Mouse (Mus musculus): ENCODE results near the gene Popdc3. TPM values are rescaled to one million over a fixed set of nuclear protein-coding genes. Genes with fewer than 3 reads are reported as not detected.
"Not testable (repeated sequence)": the region's sequence is repeated elsewhere in the genome, so short reads cannot be mapped to it uniquely, and the experiment has no call there.

Popdc3 gene
- 1.7 and 2.6 TPM in 2 replicates for polyA plus RNA-seq (2015; fragmentation: Nextera tagmentation; extraction: Ambion mirVana)

DNA sequence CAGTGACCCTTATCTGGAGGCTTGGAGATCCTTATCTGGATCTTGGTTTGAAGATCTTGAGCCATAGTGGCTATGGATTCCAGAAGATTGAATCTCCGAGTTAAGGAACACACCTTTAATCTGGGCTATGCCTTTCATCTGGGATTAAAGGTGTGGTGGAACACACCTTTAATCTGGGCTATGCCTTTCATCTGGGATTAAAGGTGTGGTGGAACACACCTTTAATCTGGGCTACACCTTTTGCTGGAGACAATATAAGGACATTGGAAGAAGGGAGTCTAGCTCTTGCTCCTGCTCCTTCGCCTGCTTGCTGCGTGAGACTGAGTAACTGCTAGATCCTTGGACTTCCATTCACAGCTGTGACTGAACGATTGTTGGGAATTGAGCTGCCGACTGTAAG is at the start of gene Popdc3:
Gene Popdc3, plus strand, starts transcription at position 301 of the 400 bp plus-strand sequence.
- not testable (repeated sequence) for ATAC-seq (ENCODE audit: low FRiP score, low read depth)

DNA sequence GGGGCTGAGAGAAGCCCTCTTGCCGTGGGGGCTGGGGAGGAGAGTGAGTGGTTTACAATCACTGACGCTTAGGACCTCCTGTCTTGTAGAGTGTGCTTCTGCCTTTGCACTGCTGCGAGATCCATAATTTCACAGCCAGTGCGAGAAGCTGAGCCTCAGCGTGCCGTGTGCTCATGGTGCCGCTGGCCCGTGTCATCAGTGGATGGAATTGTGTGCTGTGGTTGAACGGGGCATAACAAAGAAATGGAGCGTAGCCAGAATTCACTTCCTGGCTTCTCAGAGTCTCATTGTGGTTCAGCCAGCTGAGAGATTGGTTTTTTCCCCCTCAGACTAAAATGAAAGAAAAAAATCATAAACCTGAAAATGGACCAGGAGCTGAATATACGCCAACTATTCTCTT is 48.8 kb upstream of the Popdc3 start:
- H3K9me3 ChIP-seq = no peaks in the 10 kb centered on the region
- 73% methylated on average over 11 of the region's 11 CpGs for WGBS

More for the DNA sequence above, at the start of gene Popdc3:
- H3K9me3 ChIP-seq; H3K27me3 ChIP-seq; H3K4me3 ChIP-seq; H3K9ac ChIP-seq; H3K4me1 ChIP-seq; H3K27ac ChIP-seq; H3K4me2 ChIP-seq (replicated peaks); H3K36me3 ChIP-seq: not testable (repeated sequence)
- 100% methylated on average over 1 of the region's 5 CpGs for WGBS

DNA sequence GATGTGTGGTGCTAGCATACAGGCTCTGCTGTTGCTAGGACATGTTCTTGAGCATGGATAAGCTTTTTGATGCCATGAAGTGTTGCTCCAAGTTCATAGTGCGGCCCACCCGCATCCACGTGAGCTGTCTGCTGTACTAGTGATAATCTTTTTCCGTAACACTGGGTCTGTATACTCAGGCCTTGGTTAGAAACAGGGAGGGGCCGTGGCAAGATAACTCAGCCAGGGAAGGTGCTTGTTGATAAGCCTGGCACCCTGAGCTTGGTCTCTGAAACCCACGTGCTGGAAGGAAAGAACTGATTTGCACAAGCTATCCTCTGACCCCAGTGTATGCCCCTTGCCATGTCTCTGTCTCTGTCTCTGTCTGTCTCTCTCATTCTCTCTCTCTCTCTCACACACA is 47.9 kb upstream of the Popdc3 start:
- 89% methylated on average over 6 of the region's 6 CpGs for WGBS

More for the DNA sequence above, 48.8 kb upstream of the Popdc3 start:
- no peak for ATAC-seq (ENCODE audit: low FRiP score, low read depth)
- Histone ChIP-seq H3K9ac (no peak overlapping the region), H3K4me3 (no peak overlapping the region), H3K4me1 (peaks cover 4% of the 10 kb centered on the region; the same call in 1 of the 2 replicates), H3K27me3 (no peaks in the 10 kb centered on the region), H3K4me2 (replicated peaks) (no peak overlapping the region), H3K27ac (0 out of 2 replicates have a peak overlapping the region, but pooled peaks have one; percentile 15), H3K36me3 (peaks cover 65% of the 10 kb centered on the region)

DNA sequence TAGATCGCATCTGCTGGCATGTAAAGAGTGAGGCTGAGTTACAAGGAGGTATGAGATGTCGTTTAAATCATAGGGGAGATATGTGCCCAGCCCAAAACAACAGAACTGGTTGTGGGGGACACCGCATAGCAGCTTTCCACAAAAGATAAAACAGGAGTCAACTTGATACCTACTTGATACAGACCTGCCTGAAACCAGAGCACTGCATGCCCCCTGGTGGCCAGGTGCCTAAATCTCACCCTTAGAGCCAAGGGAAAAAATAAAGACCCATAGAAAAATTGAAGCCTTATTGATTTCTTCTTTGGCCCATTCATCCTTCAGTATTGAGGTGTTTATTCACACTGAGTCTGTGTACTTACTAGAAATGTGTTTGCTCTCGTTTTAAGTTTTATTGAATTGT is 45.5 kb upstream of the Popdc3 start:
- WGBS = 71% methylated on average over 4 of the region's 4 CpGs
- Histone ChIP-seq H3K9ac (no peak overlapping the region), H3K27ac (no peak overlapping the region), H3K4me1 (peaks cover 6% of the 10 kb centered on the region; the same call in 1 of the 2 replicates), H3K27me3 (0 out of 2 replicates have a peak, but pooled peaks cover 3% of the 10 kb centered on the region), H3K4me3 (no peak overlapping the region), H3K36me3 (peaks cover 62% of the 10 kb centered on the region), H3K9me3 (peaks cover 6% of the 10 kb centered on the region; the same call in 1 of the 2 replicates), H3K4me2 (replicated peaks) (no peak overlapping the region)
- ATAC-seq (ENCODE audit: low FRiP score, low read depth) = no peak

More for the DNA sequence above, 47.9 kb upstream of the Popdc3 start:
- Histone ChIP-seq H3K4me2 (replicated peaks) (no peak overlapping the region), H3K9me3 (peaks cover 2% of the 10 kb centered on the region; the same call in 1 of the 2 replicates), H3K9ac (no peak overlapping the region), H3K4me1 (peaks cover 4% of the 10 kb centered on the region; the same call in 1 of the 2 replicates), H3K27me3 (no peaks in the 10 kb centered on the region), H3K36me3 (peaks cover 70% of the 10 kb centered on the region), H3K27ac (no peak overlapping the region), H3K4me3 (no peak overlapping the region)
- no peak for ATAC-seq (ENCODE audit: low FRiP score, low read depth)

DNA sequence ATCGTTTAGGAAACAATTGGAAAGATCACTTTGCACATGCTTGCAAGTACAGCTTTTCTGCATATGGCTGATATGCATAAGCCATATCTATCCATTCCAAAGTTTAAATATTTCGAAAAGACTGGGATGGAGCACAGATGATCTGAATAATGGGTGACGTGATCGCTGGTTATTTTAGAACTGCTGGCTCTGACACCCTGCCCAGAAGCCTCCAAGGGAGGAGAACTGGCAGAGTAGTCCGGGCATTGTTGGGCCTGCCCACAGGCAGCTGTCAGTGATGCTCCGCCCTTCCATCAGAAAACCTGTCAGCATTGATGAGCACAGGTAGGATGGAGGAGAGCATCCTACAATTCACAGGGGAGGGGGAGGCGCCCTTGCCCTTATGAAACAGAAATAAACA is 41.1 kb upstream of the Popdc3 start:
- no peak for ATAC-seq (ENCODE audit: low FRiP score, low read depth)

DNA sequence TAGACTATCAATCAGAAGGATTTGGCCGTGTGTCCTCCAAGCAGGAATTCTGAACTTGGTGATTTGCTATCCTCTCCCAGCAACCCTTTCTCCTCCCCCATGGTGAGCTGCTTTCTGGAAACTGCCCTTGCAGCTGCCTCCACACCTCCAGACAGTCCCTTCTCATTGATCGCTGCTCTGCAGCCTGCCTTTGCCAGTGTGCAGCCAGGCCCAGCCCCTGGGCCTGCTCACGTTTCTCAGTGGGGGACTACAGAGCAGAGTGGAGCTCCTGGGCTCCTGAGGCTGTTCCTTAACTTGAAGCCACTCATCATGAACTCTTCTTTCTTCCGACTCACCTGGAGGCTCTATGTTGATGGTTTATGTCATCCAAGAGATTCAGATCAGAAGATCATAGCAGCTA is 38.0 kb upstream of the Popdc3 start:
- peaks cover 5% of the 10 kb centered on the region; the same call in 1 of the 2 replicates for H3K9me3 ChIP-seq
- peaks cover 15% of the 10 kb centered on the region for H3K36me3 ChIP-seq
- peaks cover 50% of the 10 kb centered on the region for H3K4me1 ChIP-seq
- peaks cover 34% of the 10 kb centered on the region for H3K27me3 ChIP-seq
- WGBS = 20% methylated on average over 4 of the region's 4 CpGs
- no peak overlapping the region for H3K4me3 ChIP-seq
- no peak overlapping the region for H3K4me2 ChIP-seq (replicated peaks)
- peak overlapping the region; percentile 24 for H3K27ac ChIP-seq
- H3K9ac ChIP-seq = no peak overlapping the region
- peak; percentile 54; the same call in 1 of the 2 replicates for ATAC-seq (ENCODE audit: low FRiP score, low read depth)

More for the DNA sequence above, 41.1 kb upstream of the Popdc3 start:
- H3K4me1 ChIP-seq = peaks cover 43% of the 10 kb centered on the region
- peaks cover 6% of the 10 kb centered on the region; the same call in 1 of the 2 replicates for H3K9me3 ChIP-seq
- 86% methylated on average over 7 of the region's 7 CpGs for WGBS
- no peak overlapping the region for H3K27ac ChIP-seq
- H3K36me3 ChIP-seq = peaks cover 29% of the 10 kb centered on the region
- H3K9ac ChIP-seq = no peak overlapping the region
- no peak overlapping the region for H3K4me2 ChIP-seq (replicated peaks)
- H3K27me3 ChIP-seq = peaks cover 14% of the 10 kb centered on the region; the same call in 1 of the 2 replicates
- H3K4me3 ChIP-seq = no peak overlapping the region

DNA sequence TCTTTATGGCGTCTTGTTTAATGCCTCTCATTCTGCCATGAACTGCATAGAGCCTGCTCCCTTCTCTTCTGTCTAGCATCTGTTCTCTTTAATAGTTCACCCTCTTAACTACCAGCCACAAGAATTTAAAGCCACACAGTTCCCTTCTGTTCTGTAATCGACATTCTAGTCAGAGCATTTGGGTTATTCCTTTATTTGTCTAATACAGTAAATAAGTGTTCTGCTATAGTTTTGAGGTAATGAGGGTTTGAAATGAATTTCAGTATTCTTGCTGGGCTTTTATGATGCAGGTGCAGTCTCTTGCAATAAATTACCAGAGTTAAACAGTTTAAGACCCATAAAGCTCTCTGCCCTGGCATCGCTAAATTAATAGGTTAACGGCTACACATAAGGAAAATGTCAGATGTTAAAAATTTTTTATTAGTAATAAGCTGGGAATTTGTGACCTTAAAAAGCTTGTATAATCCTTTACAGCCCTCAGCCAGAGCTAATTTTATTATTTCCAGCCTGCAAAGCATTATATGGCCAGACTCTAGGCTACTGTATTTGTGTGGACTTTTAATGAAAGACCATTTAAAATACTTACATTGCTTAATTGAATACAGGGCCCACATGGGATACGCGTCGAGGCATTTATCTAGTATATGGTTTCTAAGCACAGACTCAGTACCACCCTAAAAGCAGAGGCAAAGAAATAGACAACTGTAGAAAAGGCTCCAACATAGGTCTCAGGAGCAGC is 37.3 kb upstream of the Popdc3 start:
- H3K4me1 ChIP-seq = peaks cover 50% of the 10 kb centered on the region
- H3K4me3 ChIP-seq = no peak overlapping the region
- H3K9me3 ChIP-seq = no peaks in the 10 kb centered on the region
- H3K9ac ChIP-seq = no peak overlapping the region
- H3K27ac ChIP-seq = peak overlapping the region; percentile 22; the same call in 1 of the 2 replicates
- H3K27me3 ChIP-seq = peaks cover 34% of the 10 kb centered on the region
- H3K36me3 ChIP-seq = peaks cover 8% of the 10 kb centered on the region
- WGBS = 19% methylated on average over 7 of the region's 7 CpGs
- no peak overlapping the region for H3K4me2 ChIP-seq (replicated peaks)
- ATAC-seq (ENCODE audit: low FRiP score, low read depth) = peak; percentile 79

DNA sequence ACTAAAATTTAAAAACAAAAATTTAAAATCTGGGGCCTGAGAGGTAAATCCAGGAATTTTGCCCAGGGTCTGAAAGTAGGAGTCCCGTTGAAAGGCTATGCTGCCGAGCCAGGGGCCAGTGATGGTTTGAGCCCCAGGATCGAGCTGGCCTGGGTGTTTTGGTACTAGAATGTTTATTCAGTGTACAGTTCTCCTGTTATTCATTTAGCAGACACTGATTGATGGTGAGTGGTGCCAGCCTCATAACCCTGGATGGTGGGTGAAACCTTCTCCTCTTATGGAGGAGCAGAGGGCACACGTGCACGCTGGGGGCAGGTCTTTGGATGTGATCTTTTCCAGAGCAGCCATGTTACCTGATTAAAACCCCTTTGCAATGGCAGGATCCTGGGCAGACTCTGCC is 35.5 kb upstream of the Popdc3 start:
- Histone ChIP-seq H3K27ac (no peak overlapping the region), H3K27me3 (peaks cover 31% of the 10 kb centered on the region), H3K4me1 (peaks cover 54% of the 10 kb centered on the region), H3K9ac (no peak overlapping the region), H3K36me3 (no peaks in the 10 kb centered on the region; the same call in 1 of the 2 replicates), H3K4me3 (no peak overlapping the region), H3K9me3 (no peaks in the 10 kb centered on the region), H3K4me2 (replicated peaks) (no peak overlapping the region)
- no peak for ATAC-seq (ENCODE audit: low FRiP score, low read depth)
- 69% methylated on average over 5 of the region's 5 CpGs for WGBS

DNA sequence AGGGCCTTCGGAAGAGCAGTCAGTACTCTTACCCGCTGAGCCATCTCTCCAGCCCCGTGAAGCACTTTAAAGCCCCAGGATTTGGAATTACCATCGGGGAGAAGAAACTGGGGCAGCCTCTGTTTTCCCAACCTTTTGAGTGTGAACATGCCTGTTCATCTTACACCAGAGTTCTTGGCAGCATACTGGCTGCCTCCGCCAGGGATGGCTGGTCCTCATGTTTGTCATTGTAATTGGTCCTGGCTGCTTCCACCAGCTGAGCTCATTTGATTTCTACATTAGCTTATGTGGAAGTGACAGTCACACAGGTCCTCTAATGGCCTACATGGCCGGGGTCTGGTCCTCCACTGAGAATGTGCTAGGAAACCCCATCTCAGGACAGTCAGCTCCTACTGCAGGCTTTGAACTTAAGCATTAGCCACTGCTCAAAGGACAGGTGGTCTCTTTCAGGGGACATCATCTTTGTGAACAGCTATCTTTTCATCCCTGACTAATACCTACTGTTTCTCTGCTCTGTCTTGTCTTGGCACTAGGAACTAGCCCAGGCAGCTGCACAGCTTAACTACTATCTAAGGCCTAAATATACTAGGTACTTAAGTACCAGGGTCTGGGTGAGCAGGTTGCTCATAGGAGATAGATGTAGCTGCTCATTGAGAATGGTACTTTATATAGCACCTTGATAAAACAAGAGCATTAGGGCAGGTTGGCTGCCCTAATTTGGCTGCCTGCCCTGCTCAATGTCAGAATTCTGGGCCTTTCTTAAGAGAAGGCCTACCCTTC is 33.7 kb upstream of the Popdc3 start:
- no peak overlapping the region for H3K4me3 ChIP-seq
- H3K36me3 ChIP-seq = peaks cover 11% of the 10 kb centered on the region
- no peaks in the 10 kb centered on the region for H3K9me3 ChIP-seq
- peaks cover 22% of the 10 kb centered on the region for H3K27me3 ChIP-seq
- H3K9ac ChIP-seq = no peak overlapping the region
- ATAC-seq (ENCODE audit: low FRiP score, low read depth) = no peak
- H3K4me1 ChIP-seq = peaks cover 38% of the 10 kb centered on the region
- H3K4me2 ChIP-seq (replicated peaks) = no peak overlapping the region
- H3K27ac ChIP-seq = no peak overlapping the region
- WGBS = 95% methylated on average over 6 of the region's 6 CpGs

DNA sequence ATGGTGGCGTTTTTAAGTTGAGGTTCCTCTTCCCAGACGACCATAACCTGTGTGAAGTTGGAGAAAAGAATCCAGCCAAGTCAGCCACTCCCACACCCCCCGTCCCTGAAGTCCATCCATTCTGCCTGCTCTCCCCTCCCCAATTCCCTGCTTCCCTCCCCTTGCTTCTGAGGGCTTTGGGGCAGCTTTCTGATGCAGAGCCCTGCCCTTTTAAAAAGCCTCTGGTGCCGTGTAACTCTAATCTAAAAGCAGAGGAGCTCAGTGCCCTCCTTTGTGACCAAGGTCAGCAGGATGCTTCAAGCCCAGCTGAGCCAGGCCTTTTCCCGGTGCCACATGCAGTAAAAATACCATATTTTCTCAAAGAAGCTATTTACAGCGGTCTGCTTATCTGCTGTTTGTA is 31.1 kb upstream of the Popdc3 start:
- no peak overlapping the region for H3K9ac ChIP-seq
- no peaks in the 10 kb centered on the region for H3K9me3 ChIP-seq
- peaks cover 13% of the 10 kb centered on the region for H3K4me1 ChIP-seq
- 49% methylated on average over 6 of the region's 6 CpGs for WGBS
- no peak overlapping the region for H3K27ac ChIP-seq
- H3K27me3 ChIP-seq = peaks cover 20% of the 10 kb centered on the region
- peaks cover 35% of the 10 kb centered on the region for H3K36me3 ChIP-seq
- no peak for ATAC-seq (ENCODE audit: low FRiP score, low read depth)
- H3K4me2 ChIP-seq (replicated peaks) = no peak overlapping the region
- H3K4me3 ChIP-seq = no peak overlapping the region

DNA sequence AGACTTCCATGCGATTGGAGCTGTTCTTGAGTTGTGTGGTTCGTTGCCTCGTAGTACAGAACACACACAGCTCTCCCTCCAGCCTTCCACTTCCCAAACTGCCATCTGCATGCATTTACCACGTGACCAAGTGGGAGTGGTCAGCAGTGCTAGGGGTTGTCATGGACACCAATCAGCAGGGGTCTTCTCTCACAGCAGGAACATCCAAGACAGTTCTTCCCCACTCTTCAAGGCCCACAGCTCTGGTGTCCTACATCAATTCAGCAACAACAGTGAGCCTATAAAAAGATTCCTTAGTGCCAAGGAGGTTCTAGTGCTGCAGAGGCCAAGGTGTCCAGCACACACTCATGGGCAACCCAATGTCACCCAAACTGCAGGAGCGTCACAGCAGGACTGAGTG is 26.8 kb upstream of the Popdc3 start:
- no peak overlapping the region for H3K27ac ChIP-seq
- H3K4me1 ChIP-seq = 0 out of 2 replicates have a peak, but pooled peaks cover 6% of the 10 kb centered on the region
- no peak overlapping the region for H3K4me2 ChIP-seq (replicated peaks)
- no peak overlapping the region for H3K9ac ChIP-seq
- H3K36me3 ChIP-seq = peaks cover 77% of the 10 kb centered on the region
- no peaks in the 10 kb centered on the region for H3K27me3 ChIP-seq
- ATAC-seq (ENCODE audit: low FRiP score, low read depth) = no peak
- 74% methylated on average over 5 of the region's 5 CpGs for WGBS
- H3K9me3 ChIP-seq = no peaks in the 10 kb centered on the region
- H3K4me3 ChIP-seq = no peak overlapping the region

All from limb, embryonic 13.5 days (tissue).